Mouse (Mus musculus): ENCODE measurements around the gene Gm8356.
"Not testable (repeated sequence)": the region's sequence is repeated elsewhere in the genome, so short reads cannot be mapped to it uniquely, and the experiment has no call there.

GRCm38 (mm10) chr14:6485541-6485940 lies 51.5 kb downstream of the Gm8356 start:
- not testable (repeated sequence) for TF ChIP-seq CTCF (conservative IDR thresholded peaks at IDR 0.05; ENCODE audit: low read length); POU5F1 (IDR thresholded peaks at IDR 0.05; ENCODE audit: borderline replicate concordance, low read length); NANOG (IDR thresholded peaks at IDR 0.05; ENCODE audit: borderline replicate concordance, low read length)

All from E14TG2a.4 (cell line).